ENCODE assay signal across 8 mouse cellular contexts in genomic region chrX:95956497-95957293, GRCm38 (mm10). TPM values are rescaled to one million over a fixed set of nuclear protein-coding genes. Genes with fewer than 3 reads are reported as not detected.
DNase-seq lines count a peak whose midpoint lies in the region; ATAC-seq and TF ChIP-seq lines count a peak whose summit lies in the region.

Gene Las1l (minus strand): TSS chrX:95956962.

- H3K36me3 ChIP-seq in ES-Bruce4 (ENCODE audit: control insufficient read depth, insufficient read depth, low read length, poor library complexity, severe bottlenecking): peaks cover 5% of the 10 kb centered on the region
- H3K36me3 ChIP-seq in forebrain, embryonic 13.5 days (ENCODE audit: poor library complexity, severe bottlenecking): peaks cover 3% of the 10 kb centered on the region; the same call in 1 of the 2 replicates
- H3K36me3 ChIP-seq in liver, postnatal 0 days (replicated peaks; ENCODE audit: insufficient read depth, low read length): no peaks in the 10 kb centered on the region; the same call in 1 of the 2 replicates
- no peaks in the 10 kb centered on the region for H3K36me3 ChIP-seq in neural tube, embryonic 14.5 days (ENCODE audit: control insufficient read depth, insufficient read depth, low read length)

- no peaks in the 10 kb centered on the region for H3K9me3 ChIP-seq in ES-Bruce4 (replicated peaks; ENCODE audit: control insufficient read depth, insufficient read depth, low read length, poor library complexity, severe bottlenecking)
- H3K9me3 ChIP-seq in forebrain, embryonic 13.5 days (replicated peaks): no peaks in the 10 kb centered on the region
- H3K9me3 ChIP-seq in liver, postnatal 0 days (ENCODE audit: low read length): no peaks in the 10 kb centered on the region
- H3K9me3 ChIP-seq in neural tube, embryonic 14.5 days (ENCODE audit: control insufficient read depth, low read length): no peaks in the 10 kb centered on the region

- 19% methylated on average over 42 of the region's 42 CpGs for WGBS in forebrain, embryonic 13.5 days
- 16% methylated on average over 42 of the region's 42 CpGs for WGBS in large intestine, adult 2 months
- WGBS in liver, postnatal 0 days (ENCODE audit: insufficient replicate concordance): 18% methylated on average over 42 of the region's 42 CpGs
- whole genome bisulfite sequencing in neural tube, embryonic 14.5 days: 22% methylated on average over 42 of the region's 42 CpGs

- peak; percentile 69 for TF ChIP-seq POLR2A in ES-Bruce4 (IDR thresholded peaks at IDR 0.05; ENCODE audit: insufficient read depth, low read length)

- no peaks in the 10 kb centered on the region for H3K4me1 ChIP-seq in ES-Bruce4 (ENCODE audit: control insufficient read depth, insufficient read depth, low read length)
- H3K4me1 ChIP-seq in forebrain, embryonic 13.5 days: peaks cover 8% of the 10 kb centered on the region
- no peaks in the 10 kb centered on the region; the same call in 1 of the 2 replicates for H3K4me1 ChIP-seq in liver, postnatal 0 days (ENCODE audit: insufficient read depth)
- 0 out of 2 replicates have a peak, but pooled peaks cover 5% of the 10 kb centered on the region for H3K4me1 ChIP-seq in neural tube, embryonic 14.5 days (ENCODE audit: control insufficient read depth, insufficient read depth, low read length)

- peak; percentile 99 for ATAC-seq in cerebellum, adult (ENCODE audit: insufficient number of reproducible peaks, low FRiP score, low TSS enrichment)
- ATAC-seq in forebrain, embryonic 13.5 days: peak; percentile 100
- peak; percentile 100 for ATAC-seq in liver, postnatal 0 days
- ATAC-seq in neural tube, embryonic 14.5 days (ENCODE audit: low read depth): peak; percentile 100

- no peak for TF ChIP-seq CTCF in ES-Bruce4 (IDR thresholded peaks at IDR 0.05; ENCODE audit: low read depth, low read length)
- TF ChIP-seq CTCF in liver, postnatal 0 days (IDR thresholded peaks at IDR 0.05; ENCODE audit: low read depth): peak; percentile 34; the same call in 1 of the 2 replicates

- H3K27me3 ChIP-seq in ES-Bruce4 (ENCODE audit: control insufficient read depth, insufficient read depth, low read length, poor library complexity, severe bottlenecking): no peaks in the 10 kb centered on the region
- no peaks in the 10 kb centered on the region for H3K27me3 ChIP-seq in forebrain, embryonic 13.5 days
- H3K27me3 ChIP-seq in liver, postnatal 0 days (ENCODE audit: insufficient read depth, low read length): no peaks in the 10 kb centered on the region
- H3K27me3 ChIP-seq in neural tube, embryonic 14.5 days (ENCODE audit: control insufficient read depth, insufficient read depth, low read length): no peaks in the 10 kb centered on the region

- peak within 1 kb of the TSS; percentile 99 for H3K4me3 ChIP-seq in ES-Bruce4 (ENCODE audit: low read depth, low read length)
- peak within 1 kb of the TSS; percentile 55 for H3K4me3 ChIP-seq in forebrain, embryonic 13.5 days
- peak within 1 kb of the TSS; percentile 64 for H3K4me3 ChIP-seq in liver, postnatal 0 days (ENCODE audit: low read depth, low read length)
- peak within 1 kb of the TSS; percentile 48 for H3K4me3 ChIP-seq in neural tube, embryonic 14.5 days (ENCODE audit: low read depth, low read length)

- H3K9ac ChIP-seq in ES-Bruce4 (ENCODE audit: low read depth, poor library complexity, severe bottlenecking): peak within 1 kb of the TSS; percentile 72
- H3K9ac ChIP-seq in forebrain, embryonic 13.5 days: peak within 1 kb of the TSS; percentile 64
- H3K9ac ChIP-seq in liver, postnatal 0 days (replicated peaks): peak within 1 kb of the TSS; percentile 65
- peak within 1 kb of the TSS; percentile 46 for H3K9ac ChIP-seq in neural tube, embryonic 14.5 days (replicated peaks; ENCODE audit: low read depth, low read length)

- no peak for TF ChIP-seq EP300 in ES-Bruce4 (IDR thresholded peaks at IDR 0.05; ENCODE audit: insufficient read depth, low read depth, low read length)
- TF ChIP-seq EP300 in liver, postnatal 0 days (IDR thresholded peaks at IDR 0.05; ENCODE audit: low read depth): no peak

- no peak within 1 kb of the TSS for H3K27ac ChIP-seq in ES-Bruce4 (ENCODE audit: insufficient read depth, low read length)
- no peak within 1 kb of the TSS for H3K27ac ChIP-seq in forebrain, embryonic 13.5 days
- H3K27ac ChIP-seq in liver, postnatal 0 days (ENCODE audit: low read depth): peak within 1 kb of the TSS; percentile 51
- peak within 1 kb of the TSS; percentile 52; the same call in 1 of the 2 replicates for H3K27ac ChIP-seq in neural tube, embryonic 14.5 days (ENCODE audit: low read depth, low read length)

- intact Hi-C loops in heart, postnatal 10 days (cut with DNase I): loop anchor here (10.0 kb wide), 2 partner anchors 272 to 512 kb away; partner anchors contain the start of gene Amer1

- peak; percentile 92 for DNase-seq in heart, postnatal 10 days
- DNase-seq in large intestine, adult 2 months (ENCODE audit: low read depth, low spot score): peak; percentile 63
- DNase-seq in liver, postnatal 0 days: peak; percentile 89
- DNase-seq in testis, postnatal 10 days (ENCODE audit: low spot score): peak; percentile 84

- peak within 1 kb of the TSS; percentile 65 for H3K4me2 ChIP-seq in forebrain, embryonic 13.5 days
- H3K4me2 ChIP-seq in liver, postnatal 0 days (ENCODE audit: low read depth, low read length): peak within 1 kb of the TSS; percentile 82
- peak within 1 kb of the TSS; percentile 58 for H3K4me2 ChIP-seq in neural tube, embryonic 14.5 days (ENCODE audit: low read depth, low read length)

RNA-seq across cellular contexts. Expression of gene Las1l, which starts in this region (rescaled TPM):
- 103 TPM in 2 replicates for polyA plus RNA-seq in ES-Bruce4 (2011; ENCODE audit: insufficient read depth, insufficient read length, low read depth, missing spikeins)
- 68.2 and 73.0 TPM in 2 replicates for polyA plus RNA-seq in forebrain, embryonic 13.5 days (2015; fragmentation: Nextera tagmentation; extraction: Ambion mirVana)
- total RNA-seq in heart, postnatal 10 days (2021): 10 to 100 TPM; 35.2 to 35.4 TPM
- 8.7 and 9.3 TPM in 2 replicates for polyA plus RNA-seq in large intestine, adult 2 months (2012; rRNA removed)
- polyA plus RNA-seq in liver, postnatal 0 days (2015; fragmentation: Nextera tagmentation; extraction: Ambion mirVana): 19.5 and 20.1 TPM in 2 replicates
- polyA plus RNA-seq in neural tube, embryonic 14.5 days (2014; fragmentation: Nextera tagmentation; extraction: Ambion mirVana): 69.5 and 79.6 TPM in 2 replicates

Comparison
In these comparisons a context has a peak if more than half of its experiments do, and no peak if none do; other contexts are left out.
1. H3K27ac ChIP-seq: peak in liver, postnatal 0 days (single experiment) and neural tube, embryonic 14.5 days (single experiment); none in ES-Bruce4 (single experiment) and forebrain, embryonic 13.5 days (single experiment).
2. H3K4me3 ChIP-seq: peak in every context shown above with its lines; median percentile 99 in ES-Bruce4; 64 in liver, postnatal 0 days; 55 in forebrain, embryonic 13.5 days; 48 in neural tube, embryonic 14.5 days.
3. Peak in every context shown above with its lines, with median percentiles within 50 percentile points of each other: H3K9ac ChIP-seq, ATAC-seq, H3K4me2 ChIP-seq and DNase-seq.